ENCODE assay signal across 12 mouse cellular contexts in genomic region chr5:139051276-139051675, GRCm38 (mm10). TPM values are rescaled to one million over a fixed set of nuclear protein-coding genes. Genes with fewer than 3 reads are reported as not detected.
DNase-seq lines count a peak whose midpoint lies in the region; ATAC-seq and TF ChIP-seq lines count a peak whose summit lies in the region.
"Had no signal": no experiment of that assay in that cellular context is flagged by ENCODE, and none has a peak within 500 bp of the region (broad histone marks: within the 10 kb centered on the region; RNA-seq: fewer than 3 reads in every experiment).

No protein-coding gene starts in this region.

- ATAC-seq in forebrain, embryonic 15.5 days (replicated peaks): peak; percentile 55; the same call in 1 of the 2 replicates
- no peak for ATAC-seq in liver, embryonic 12.5 days
- ATAC-seq in heart, embryonic 12.5 days (ENCODE audit: insufficient number of reproducible peaks, low FRiP score): no peak

- TF ChIP-seq CTCF in layer of hippocampus, adult 2 months (conservative IDR thresholded peaks at IDR 0.05): no peak

- H3K4me1 ChIP-seq in forebrain, embryonic 15.5 days: peaks cover 17% of the 10 kb centered on the region
- H3K4me1 ChIP-seq in liver, embryonic 12.5 days: no peaks in the 10 kb centered on the region
- H3K4me1 ChIP-seq in heart, embryonic 12.5 days (replicated peaks): peaks cover 8% of the 10 kb centered on the region
- H3K4me1 ChIP-seq: embryonic facial prominence, embryonic 13.5 days; lung, embryonic 15.5 days had no signal

- 0 out of 2 replicates have a peak, but pooled peaks cover 5% of the 10 kb centered on the region for H3K36me3 ChIP-seq in forebrain, embryonic 15.5 days
- H3K36me3 ChIP-seq in liver, embryonic 12.5 days: no peaks in the 10 kb centered on the region
- no peaks in the 10 kb centered on the region for H3K36me3 ChIP-seq in heart, embryonic 12.5 days
- H3K36me3 ChIP-seq: limb, embryonic 10.5 days; lung, embryonic 15.5 days had no signal

- H3K27ac ChIP-seq in forebrain, embryonic 15.5 days (replicated peaks): peak overlapping the region; percentile 24; the same call in 1 of the 2 replicates
- H3K27ac ChIP-seq in layer of hippocampus, adult 2 months: peak overlapping the region; percentile 51; the same call in 1 of the 2 replicates
- no peak overlapping the region for H3K27ac ChIP-seq in liver, embryonic 12.5 days
- H3K27ac ChIP-seq in heart, embryonic 12.5 days (ENCODE audit: poor library complexity, severe bottlenecking): no peak overlapping the region
- H3K27ac ChIP-seq: embryonic facial prominence, embryonic 13.5 days; limb, embryonic 10.5 days; lung, embryonic 15.5 days had no signal

- no peak overlapping the region for H3K4me3 ChIP-seq in forebrain, embryonic 15.5 days
- H3K4me3 ChIP-seq in layer of hippocampus, adult 2 months: no peak overlapping the region
- no peak overlapping the region for H3K4me3 ChIP-seq in liver, embryonic 12.5 days
- no peak overlapping the region for H3K4me3 ChIP-seq in heart, embryonic 12.5 days
- H3K4me3 ChIP-seq: embryonic facial prominence, embryonic 13.5 days; limb, embryonic 10.5 days; lung, embryonic 15.5 days; myocyte had no signal

- DNase-seq in brain, adult 2 months (ENCODE audit: low read depth, low spot score): peak; percentile 92
- peak; percentile 38 to 70 for DNase-seq in layer of hippocampus, adult 2 months (ENCODE audit: low spot score in 2 of 2)
- peak; percentile 42 to 55 for DNase-seq in left cerebral cortex, postnatal 36 days (ENCODE audit: low spot score in 2 of 2)
- DNase-seq in adrenal gland, postnatal 14 days: no peak
- DNase-seq: spleen, adult 18-20 months had no signal

- H3K27me3 ChIP-seq in forebrain, embryonic 15.5 days: no peaks in the 10 kb centered on the region
- 0 out of 2 replicates have a peak, but pooled peaks cover 6% of the 10 kb centered on the region for H3K27me3 ChIP-seq in liver, embryonic 12.5 days (replicated peaks)
- H3K27me3 ChIP-seq in heart, embryonic 12.5 days (replicated peaks): no peaks in the 10 kb centered on the region
- H3K27me3 ChIP-seq: embryonic facial prominence, embryonic 13.5 days; lung, embryonic 15.5 days had no signal

- intact Hi-C loops in left cerebral cortex, postnatal 36 days (cut with DNase I): no loop called here

- no peak overlapping the region for H3K4me2 ChIP-seq in forebrain, embryonic 15.5 days (replicated peaks)
- H3K4me2 ChIP-seq in liver, embryonic 12.5 days: no peak overlapping the region
- no peak overlapping the region for H3K4me2 ChIP-seq in heart, embryonic 12.5 days
- H3K4me2 ChIP-seq: embryonic facial prominence, embryonic 13.5 days; lung, embryonic 15.5 days had no signal

- no peaks in the 10 kb centered on the region for H3K9me3 ChIP-seq in forebrain, embryonic 15.5 days
- H3K9me3 ChIP-seq in liver, embryonic 12.5 days (replicated peaks): no peaks in the 10 kb centered on the region
- no peaks in the 10 kb centered on the region for H3K9me3 ChIP-seq in heart, embryonic 12.5 days (replicated peaks)
- H3K9me3 ChIP-seq: embryonic facial prominence, embryonic 13.5 days; limb, embryonic 10.5 days; lung, embryonic 15.5 days had no signal

- H3K9ac ChIP-seq in forebrain, embryonic 15.5 days (replicated peaks): no peak overlapping the region
- H3K9ac ChIP-seq in liver, embryonic 12.5 days: no peak overlapping the region
- H3K9ac ChIP-seq in heart, embryonic 12.5 days: no peak overlapping the region
- H3K9ac ChIP-seq: embryonic facial prominence, embryonic 13.5 days; lung, embryonic 15.5 days had no signal

- 32% methylated on average over 18 of the region's 18 CpGs for WGBS in forebrain, embryonic 15.5 days
- WGBS in liver, embryonic 12.5 days (ENCODE audit: insufficient replicate concordance): 90% methylated on average over 18 of the region's 18 CpGs
- WGBS in heart, embryonic 12.5 days: 92% methylated on average over 18 of the region's 18 CpGs

RNA-seq across cellular contexts. Expression of gene Pdgfa, which starts 54.1 kb away (rescaled TPM):
- 13.9 and 17.5 TPM in 2 replicates for polyA plus RNA-seq in forebrain, embryonic 15.5 days (2015; fragmentation: Nextera tagmentation; extraction: Ambion mirVana)
- 10 to 100 TPM; 37.5 to 41.3 TPM for total RNA-seq in layer of hippocampus, adult 2 months (2021)
- 10 to 100 TPM; 49.1 to 58.9 TPM for total RNA-seq in left cerebral cortex, postnatal 36 days (2021)
- 22.0 and 26.0 TPM in 2 replicates for total RNA-seq in adrenal gland, postnatal 14 days (2021)
- polyA plus RNA-seq in liver, embryonic 12.5 days (2016; fragmentation: Nextera tagmentation; extraction: Ambion mirVana): 1.9 and 2.8 TPM in 2 replicates
- polyA plus RNA-seq in heart, embryonic 12.5 days (2016; fragmentation: Nextera tagmentation; extraction: Ambion mirVana): 34.4 and 37.4 TPM in 2 replicates

Comparison
In these comparisons a context has a peak if more than half of its experiments do, and no peak if none do; other contexts are left out.
1. H3K27ac ChIP-seq: peak in forebrain, embryonic 15.5 days (single experiment) and layer of hippocampus, adult 2 months (single experiment); none in liver, embryonic 12.5 days (single experiment) and heart, embryonic 12.5 days (single experiment).